Mouse (Mus musculus) myocyte (in vitro differentiated cells): Measurements from ENCODE around the gene 1700086D15Rik.

Experiments used
- CEBPB ChIP-seq: IDR thresholded peaks from 2 replicates; pipeline ENCODE4 v1.6.1; 2011; ENCODE audit warnings: mild to moderate bottlenecking, moderate library complexity; ENCODE audit not compliant: poor library complexity, insufficient read depth, severe bottlenecking
- E2F4 ChIP-seq: IDR thresholded peaks from one replicate; pipeline ENCODE4 v1.6.1; 2011; ENCODE audit warnings: mild to moderate bottlenecking, control low read depth, moderate library complexity; ENCODE audit not compliant: insufficient read depth
- MAX ChIP-seq: IDR thresholded peaks from one replicate; pipeline ENCODE4 v1.6.1; 2011; ENCODE audit warnings: low read depth, mild to moderate bottlenecking, control low read depth
- MYOD1 ChIP-seq, 3 experiments: IDR thresholded peaks; one replicate each; pipeline ENCODE4 v1.6.1; 2011; ENCODE audit warnings: control low read depth in 2 of 3, low read depth in 2 of 3, mild to moderate bottlenecking in 2 of 3, moderate library complexity in 1 of 3; ENCODE audit not compliant: insufficient read length in 2 of 3, control insufficient read depth in 1 of 3
- MYOG ChIP-seq, 3 experiments: IDR thresholded peaks; one replicate each; pipeline ENCODE4 v1.6.1; 2011; ENCODE audit warnings: control low read depth in 2 of 3, low read depth in 2 of 3, mild to moderate bottlenecking in 2 of 3; ENCODE audit not compliant: insufficient read length in 2 of 3, control insufficient read depth in 1 of 3, insufficient read depth in 1 of 3
- POLR2A ChIP-seq: IDR thresholded peaks from one replicate; pipeline ENCODE4 v1.6.1; 2011; ENCODE audit warnings: low read depth, mild to moderate bottlenecking, control low read depth, moderate library complexity; ENCODE audit not compliant: insufficient read length
- POLR2AphosphoS2 ChIP-seq: IDR thresholded peaks from one replicate; pipeline ENCODE4 v1.6.1; 2011; ENCODE audit warnings: low read depth, control low read depth; ENCODE audit not compliant: insufficient read length
- SRF ChIP-seq: IDR thresholded peaks from one replicate; pipeline ENCODE4 v1.6.1; 2011; ENCODE audit warnings: low read depth; ENCODE audit not compliant: control insufficient read depth, insufficient read length
- TCF3 ChIP-seq: IDR thresholded peaks from one replicate; pipeline ENCODE4 v1.6.1; 2011; ENCODE audit warnings: low read depth, control low read depth; ENCODE audit not compliant: insufficient read length
- USF1 ChIP-seq: IDR thresholded peaks from one replicate; pipeline ENCODE4 v1.6.1; 2011; ENCODE audit warnings: low read depth, mild to moderate bottlenecking, control low read depth, moderate library complexity

DNA sequence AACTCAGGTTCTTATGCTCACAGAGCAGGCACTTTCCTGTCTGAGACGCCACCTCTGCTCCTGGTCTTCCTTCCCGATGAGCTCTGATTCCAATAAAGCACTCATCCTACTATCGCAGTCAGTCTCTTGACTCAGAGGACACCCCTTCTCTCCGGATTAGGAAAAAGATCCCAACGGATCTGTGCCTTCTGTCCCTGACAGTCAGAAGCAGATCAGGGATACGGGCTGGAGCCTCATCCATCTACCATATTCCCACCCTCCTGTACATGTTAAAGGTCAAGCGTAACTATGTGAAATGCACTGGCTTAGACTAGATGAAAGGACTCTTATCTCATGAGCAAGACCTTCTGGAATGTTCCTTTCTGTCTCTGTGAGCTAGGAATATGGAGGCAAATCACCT is 11.2 kb downstream of the 1700086D15Rik start:
- no peak for TF ChIP-seq POLR2A
- TF ChIP-seq POLR2AphosphoS2: no peak
- TF ChIP-seq TCF3: no peak
- TF ChIP-seq MYOG (IDR thresholded peaks at IDR 0.05; ENCODE audit: control insufficient read depth in 1 of 3, insufficient read depth in 1 of 3, insufficient read length in 2 of 3, low read depth in 2 of 3): no peak
- no peak for TF ChIP-seq E2F4
- no peak for TF ChIP-seq USF1
- TF ChIP-seq MAX: no peak
- no peak for TF ChIP-seq SRF
- no peak for TF ChIP-seq CEBPB
- TF ChIP-seq MYOD1 (IDR thresholded peaks at IDR 0.05; ENCODE audit: control insufficient read depth in 1 of 3, insufficient read length in 2 of 3, low read depth in 2 of 3): no peak
